Mouse (Mus musculus): ENCODE data around the gene Cd3d. TPM values are rescaled to one million over a fixed set of nuclear protein-coding genes. Genes with fewer than 3 reads are reported as not detected.

Cd3d gene
- total RNA-seq, 1 experiment = not detected

DNA sequence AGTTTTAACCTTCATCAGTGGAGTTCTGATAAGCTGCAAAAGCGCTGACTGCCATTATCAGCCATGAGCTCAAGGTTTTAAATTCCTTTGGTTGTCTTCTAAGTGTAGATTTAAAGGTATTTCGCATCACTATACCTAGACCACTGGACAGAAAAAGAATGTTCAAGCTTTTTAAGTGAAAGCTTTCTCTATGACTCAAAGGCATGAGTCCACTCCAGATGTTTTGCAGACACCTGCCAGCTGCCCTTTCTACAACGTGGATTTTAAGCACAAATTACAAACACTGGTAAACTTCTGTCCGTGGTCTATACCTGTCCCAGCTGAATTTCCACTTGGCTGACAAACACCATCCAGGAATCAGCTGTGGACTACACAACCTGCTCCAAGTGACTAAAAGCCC is 13.4 kb downstream of the Cd3d start:
- Histone ChIP-seq H3K9me3 (ENCODE audit: control insufficient read depth, insufficient read depth, low read depth, low read length) (no peaks in the 10 kb centered on the region), H3K27ac (ENCODE audit: insufficient read depth, low read depth, low read length, poor library complexity, severe bottlenecking) (no peak overlapping the region), H3K4me3 (ENCODE audit: insufficient read depth in 1 of 2, low read depth in 1 of 2, low read length in 2 of 2, poor library complexity in 1 of 2, severe bottlenecking in 1 of 2) (no peak overlapping the region), H3K4me1 (ENCODE audit: control insufficient read depth in 2 of 2, insufficient read depth in 2 of 2, low read length in 2 of 2, poor library complexity in 1 of 2) (no peaks in the 10 kb centered on the region), H3K9ac (ENCODE audit: insufficient read depth, low read depth, low read length, poor library complexity, severe bottlenecking) (no peak overlapping the region), H3K36me3 (ENCODE audit: control insufficient read depth, insufficient read depth, low read length, poor library complexity, severe bottlenecking) (no peaks in the 10 kb centered on the region)
- in situ Hi-C loops (cut with MboI; ENCODE audit: low sequenced_read_pairs in 2 of 2, unreplicated experiment in 2 of 2) = no loop called here
- DNase-seq (ENCODE audit: low read depth, low spot score) = no peak
- TF ChIP-seq ZNF384 (IDR thresholded peaks at IDR 0.05; ENCODE audit: low read depth, low read length) = no peak

GRCm38 (mm10) chr9:44996590-44996989 is 15.0 kb downstream of the Cd3d start:
- no peak overlapping the region for H3K27ac ChIP-seq (ENCODE audit: insufficient read depth, low read depth, low read length, poor library complexity, severe bottlenecking)
- DNase-seq (ENCODE audit: low read depth, low spot score) = no peak
- in situ Hi-C loops (cut with MboI; ENCODE audit: low sequenced_read_pairs in 2 of 2, unreplicated experiment in 2 of 2) = no loop called here

DNA sequence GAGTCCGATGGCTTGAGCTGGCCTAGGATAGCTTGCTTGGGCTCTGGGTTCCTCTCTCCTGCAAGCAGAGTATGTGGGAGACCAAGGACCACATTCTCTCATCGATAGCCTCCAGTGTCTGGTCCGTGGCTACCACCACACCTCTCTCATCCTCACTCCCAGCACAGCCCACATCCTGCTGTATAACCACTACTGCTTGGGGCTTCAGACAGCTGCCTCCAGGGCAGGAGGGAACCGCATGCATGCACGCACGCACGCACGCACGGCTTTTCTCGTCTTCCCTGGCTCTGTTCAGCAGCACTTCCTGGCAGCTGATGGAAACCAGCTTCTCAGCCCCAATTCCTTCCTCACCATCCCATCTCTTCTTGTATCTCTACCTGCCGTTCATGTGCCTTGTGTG is 16.6 kb downstream of the Cd3d start:
- no peak overlapping the region for H3K9ac ChIP-seq (ENCODE audit: insufficient read depth, low read depth, low read length, poor library complexity, severe bottlenecking)
- H3K27ac ChIP-seq (ENCODE audit: insufficient read depth, low read depth, low read length, poor library complexity, severe bottlenecking) = no peak overlapping the region; the same call in 1 of the 2 replicates
- in situ Hi-C loops (cut with MboI; ENCODE audit: low sequenced_read_pairs in 2 of 2, unreplicated experiment in 2 of 2) = no loop called here
- H3K4me3 ChIP-seq (ENCODE audit: insufficient read depth in 1 of 2, low read depth in 1 of 2, low read length in 2 of 2, poor library complexity in 1 of 2, severe bottlenecking in 1 of 2) = no peak overlapping the region
- H3K9me3 ChIP-seq (ENCODE audit: control insufficient read depth, insufficient read depth, low read depth, low read length) = no peaks in the 10 kb centered on the region
- no peaks in the 10 kb centered on the region for H3K4me1 ChIP-seq (ENCODE audit: control insufficient read depth in 2 of 2, insufficient read depth in 2 of 2, low read length in 2 of 2, poor library complexity in 1 of 2)
- no peak for DNase-seq (ENCODE audit: low read depth, low spot score)
- H3K36me3 ChIP-seq (ENCODE audit: control insufficient read depth, insufficient read depth, low read length, poor library complexity, severe bottlenecking) = no peaks in the 10 kb centered on the region
- TF ChIP-seq CHD2 (IDR thresholded peaks at IDR 0.05; ENCODE audit: low read depth, low read length) (no peak), HCFC1 (IDR thresholded peaks at IDR 0.05; ENCODE audit: borderline replicate concordance, insufficient read depth, low read length) (no peak)

More at GRCm38 (mm10) chr9:44996590-44996989, 15.0 kb downstream of the Cd3d start:
- Histone ChIP-seq H3K9ac (ENCODE audit: insufficient read depth, low read depth, low read length, poor library complexity, severe bottlenecking) (no peak overlapping the region), H3K4me3 (ENCODE audit: insufficient read depth in 1 of 2, low read depth in 1 of 2, low read length in 2 of 2, poor library complexity in 1 of 2, severe bottlenecking in 1 of 2) (no peak overlapping the region), H3K36me3 (ENCODE audit: control insufficient read depth, insufficient read depth, low read length, poor library complexity, severe bottlenecking) (no peaks in the 10 kb centered on the region), H3K4me1 (ENCODE audit: control insufficient read depth in 2 of 2, insufficient read depth in 2 of 2, low read length in 2 of 2, poor library complexity in 1 of 2) (no peaks in the 10 kb centered on the region), H3K9me3 (ENCODE audit: control insufficient read depth, insufficient read depth, low read depth, low read length) (no peaks in the 10 kb centered on the region)
- TF ChIP-seq HCFC1 (IDR thresholded peaks at IDR 0.05; ENCODE audit: borderline replicate concordance, insufficient read depth, low read length) = no peak
- TF ChIP-seq ZNF384 (IDR thresholded peaks at IDR 0.05; ENCODE audit: low read depth, low read length) = no peak
- TF ChIP-seq ZC3H11A (IDR thresholded peaks at IDR 0.05; ENCODE audit: borderline replicate concordance, low read depth, low read length) = no peak
- no peak for TF ChIP-seq MAFK (IDR thresholded peaks at IDR 0.05; ENCODE audit: insufficient read depth, low read depth, low read length)
- TF ChIP-seq CHD2 (IDR thresholded peaks at IDR 0.05; ENCODE audit: low read depth, low read length) = no peak

DNA sequence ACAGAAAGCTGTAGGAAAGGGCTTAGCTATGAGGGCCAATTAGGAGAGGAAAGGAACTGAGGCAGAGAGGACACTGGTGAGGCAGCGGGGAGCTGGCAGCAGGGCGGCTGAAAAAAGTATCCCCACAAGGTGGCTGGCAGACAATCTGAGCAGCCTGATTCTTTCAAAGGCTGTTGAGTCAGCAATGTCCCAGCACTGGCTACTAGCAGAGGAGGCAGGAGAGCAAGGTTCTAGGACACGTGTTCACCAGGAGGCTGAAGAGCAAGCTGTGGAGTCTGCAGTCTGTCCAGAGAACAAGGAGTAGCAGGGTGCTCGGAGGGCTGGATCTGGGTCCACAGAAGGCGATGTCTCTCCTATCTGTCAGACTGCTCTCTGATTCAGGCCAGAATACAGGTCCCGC is 17.6 kb downstream of the Cd3d start:
- Histone ChIP-seq H3K36me3 (ENCODE audit: control insufficient read depth, insufficient read depth, low read length, poor library complexity, severe bottlenecking) (no peaks in the 10 kb centered on the region), H3K4me3 (ENCODE audit: insufficient read depth in 1 of 2, low read depth in 1 of 2, low read length in 2 of 2, poor library complexity in 1 of 2, severe bottlenecking in 1 of 2) (no peak overlapping the region), H3K9ac (ENCODE audit: insufficient read depth, low read depth, low read length, poor library complexity, severe bottlenecking) (no peak overlapping the region), H3K27ac (ENCODE audit: insufficient read depth, low read depth, low read length, poor library complexity, severe bottlenecking) (no peak overlapping the region), H3K9me3 (ENCODE audit: control insufficient read depth, insufficient read depth, low read depth, low read length) (no peaks in the 10 kb centered on the region), H3K4me1 (ENCODE audit: control insufficient read depth in 2 of 2, insufficient read depth in 2 of 2, low read length in 2 of 2, poor library complexity in 1 of 2) (no peaks in the 10 kb centered on the region)
- no peak for DNase-seq (ENCODE audit: low read depth, low spot score)
- in situ Hi-C loops (cut with MboI; ENCODE audit: low sequenced_read_pairs in 2 of 2, unreplicated experiment in 2 of 2) = no loop called here
- no peak for TF ChIP-seq CHD2 (IDR thresholded peaks at IDR 0.05; ENCODE audit: low read depth, low read length)
- TF ChIP-seq MAFK (IDR thresholded peaks at IDR 0.05; ENCODE audit: insufficient read depth, low read depth, low read length) = no peak
- TF ChIP-seq HCFC1 (IDR thresholded peaks at IDR 0.05; ENCODE audit: borderline replicate concordance, insufficient read depth, low read length) = no peak
- TF ChIP-seq ZNF384 (IDR thresholded peaks at IDR 0.05; ENCODE audit: low read depth, low read length) = no peak
- no peak for TF ChIP-seq ZC3H11A (IDR thresholded peaks at IDR 0.05; ENCODE audit: borderline replicate concordance, low read depth, low read length)

DNA sequence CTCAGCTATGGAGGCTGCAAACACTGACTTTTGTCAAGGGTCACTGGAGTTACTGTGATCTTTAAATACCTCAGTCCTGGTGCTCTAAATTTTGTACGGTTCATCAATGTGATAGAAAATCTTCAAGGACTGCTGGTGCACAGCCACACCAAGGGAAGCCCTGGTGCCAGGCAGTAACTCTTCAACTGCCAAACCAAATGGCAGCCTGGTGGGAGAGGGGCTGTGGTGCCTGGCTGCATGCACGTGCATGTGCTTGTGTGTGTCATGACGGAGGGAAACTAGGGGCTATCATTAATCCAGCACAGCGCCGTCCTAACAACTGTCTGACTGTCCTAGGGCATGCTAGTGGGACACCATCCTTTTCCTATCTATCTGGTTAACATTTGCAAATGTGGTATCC is 18.2 kb downstream of the Cd3d start:
- no peak for DNase-seq (ENCODE audit: low read depth, low spot score)
- no peak for TF ChIP-seq ZNF384 (IDR thresholded peaks at IDR 0.05; ENCODE audit: low read depth, low read length)
- no peak for TF ChIP-seq MAFK (IDR thresholded peaks at IDR 0.05; ENCODE audit: insufficient read depth, low read depth, low read length)
- TF ChIP-seq HCFC1 (IDR thresholded peaks at IDR 0.05; ENCODE audit: borderline replicate concordance, insufficient read depth, low read length) = no peak
- TF ChIP-seq ZC3H11A (IDR thresholded peaks at IDR 0.05; ENCODE audit: borderline replicate concordance, low read depth, low read length) = no peak
- TF ChIP-seq CHD2 (IDR thresholded peaks at IDR 0.05; ENCODE audit: low read depth, low read length) = no peak

More for the DNA sequence above, 18.2 kb downstream of the Cd3d start:
- H3K4me1 ChIP-seq (ENCODE audit: control insufficient read depth in 2 of 2, insufficient read depth in 2 of 2, low read length in 2 of 2, poor library complexity in 1 of 2) = no peaks in the 10 kb centered on the region
- no peak overlapping the region for H3K9ac ChIP-seq (ENCODE audit: insufficient read depth, low read depth, low read length, poor library complexity, severe bottlenecking)
- in situ Hi-C loops (cut with MboI; ENCODE audit: low sequenced_read_pairs in 2 of 2, unreplicated experiment in 2 of 2) = no loop called here
- no peaks in the 10 kb centered on the region for H3K9me3 ChIP-seq (ENCODE audit: control insufficient read depth, insufficient read depth, low read depth, low read length)
- no peak overlapping the region for H3K27ac ChIP-seq (ENCODE audit: insufficient read depth, low read depth, low read length, poor library complexity, severe bottlenecking)
- H3K36me3 ChIP-seq (ENCODE audit: control insufficient read depth, insufficient read depth, low read length, poor library complexity, severe bottlenecking) = no peaks in the 10 kb centered on the region
- no peak overlapping the region for H3K4me3 ChIP-seq (ENCODE audit: insufficient read depth in 1 of 2, low read depth in 1 of 2, low read length in 2 of 2, poor library complexity in 1 of 2, severe bottlenecking in 1 of 2)

Measured in ES-E14 (cell line).